Mouse (Mus musculus) right cerebral cortex, postnatal 25 days (tissue): ENCODE measurements around the gene Nudt4.
"Not testable (repeated sequence)": the region's sequence is repeated elsewhere in the genome, so short reads cannot be mapped to it uniquely, and the experiment has no call there.

Source experiments
- DNase-seq: peaks from one replicate; pipeline ENCODE4 v3.0.0; 2022

Nudt4 gene

DNA sequence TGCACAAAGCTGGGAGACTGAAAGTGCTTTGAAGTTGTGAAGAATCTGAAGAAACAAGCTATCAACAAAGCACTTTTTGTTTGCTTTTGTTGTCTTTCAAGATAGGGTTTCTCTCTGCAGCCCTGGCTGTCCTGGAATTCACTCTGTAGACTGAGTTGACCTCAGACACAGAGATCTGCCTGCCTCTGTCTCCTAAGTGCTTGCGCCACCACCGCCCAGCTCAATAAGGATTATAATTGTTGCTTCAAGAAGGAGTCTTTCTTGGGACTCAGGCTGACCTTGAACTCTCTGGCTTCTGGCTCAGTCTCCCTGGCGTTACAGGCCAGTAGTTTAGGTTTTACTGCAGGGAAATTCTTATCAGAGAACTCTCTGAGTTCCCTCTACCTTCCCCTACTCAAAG is 2.8 kb upstream of the Nudt4 start:
- no peak for DNase-seq

DNA sequence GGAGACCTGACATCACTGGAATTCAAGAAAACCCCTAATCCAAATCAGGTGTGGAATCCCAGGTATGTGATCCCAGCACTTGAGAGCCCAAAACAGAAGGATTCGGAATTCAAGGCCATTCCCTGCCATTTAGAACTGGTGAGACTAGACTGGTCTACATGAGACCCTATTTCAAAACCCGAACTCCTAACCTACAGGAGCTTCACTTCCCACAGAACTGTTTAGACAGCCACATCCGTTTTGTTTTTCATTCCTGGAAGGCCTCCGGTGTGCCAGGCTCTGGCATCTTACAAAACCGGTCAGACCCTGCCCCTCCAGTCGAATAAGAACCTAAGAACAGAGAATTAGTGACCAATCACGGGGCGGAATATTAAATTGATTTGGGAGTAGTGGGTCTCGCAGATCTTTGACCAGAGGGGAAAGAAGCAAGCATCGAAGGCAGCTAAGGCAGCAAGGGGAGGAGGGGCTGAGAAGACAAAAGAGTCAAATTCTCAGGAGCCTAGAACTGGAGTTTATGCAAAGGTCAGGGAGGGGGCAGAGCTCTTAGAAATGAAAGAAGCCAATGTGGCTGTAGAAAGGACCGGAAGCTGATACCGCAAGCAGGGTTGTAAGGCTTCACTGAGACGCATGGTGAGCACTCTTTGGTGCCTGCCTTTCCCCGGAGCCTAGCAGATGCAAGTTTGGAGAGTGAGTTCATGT is 1.4 kb upstream of the Nudt4 start:
- no peak for DNase-seq

- DNase-seq = peak; percentile 51
Observed at GRCm38 (mm10) chr10:95562859-95563841, 796 bp downstream of the Nudt4 start.

- no peak for DNase-seq
Observed at GRCm38 (mm10) chr10:95562395-95562794, 1.6 kb downstream of the Nudt4 start.

DNA sequence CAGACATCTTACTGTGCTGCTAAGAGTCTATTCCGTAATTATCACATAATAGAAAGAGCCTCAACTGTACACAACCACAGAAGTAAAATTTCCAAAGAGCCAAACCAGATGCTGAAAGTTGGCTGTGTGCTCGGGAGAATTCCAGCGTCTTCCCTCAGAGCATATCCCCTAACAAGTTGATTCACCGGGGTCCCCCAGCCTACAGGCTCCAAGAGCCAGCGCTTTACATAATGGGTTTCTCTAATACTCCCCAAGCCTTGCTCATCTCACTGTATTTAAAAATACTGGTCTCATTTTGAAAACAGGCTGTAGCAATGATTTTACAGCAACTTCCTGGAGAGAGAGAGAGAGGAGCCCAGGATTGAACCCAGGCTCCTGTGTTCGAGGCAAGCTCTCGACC is 2.3 kb downstream of the Nudt4 start:
- no peak for DNase-seq

DNA sequence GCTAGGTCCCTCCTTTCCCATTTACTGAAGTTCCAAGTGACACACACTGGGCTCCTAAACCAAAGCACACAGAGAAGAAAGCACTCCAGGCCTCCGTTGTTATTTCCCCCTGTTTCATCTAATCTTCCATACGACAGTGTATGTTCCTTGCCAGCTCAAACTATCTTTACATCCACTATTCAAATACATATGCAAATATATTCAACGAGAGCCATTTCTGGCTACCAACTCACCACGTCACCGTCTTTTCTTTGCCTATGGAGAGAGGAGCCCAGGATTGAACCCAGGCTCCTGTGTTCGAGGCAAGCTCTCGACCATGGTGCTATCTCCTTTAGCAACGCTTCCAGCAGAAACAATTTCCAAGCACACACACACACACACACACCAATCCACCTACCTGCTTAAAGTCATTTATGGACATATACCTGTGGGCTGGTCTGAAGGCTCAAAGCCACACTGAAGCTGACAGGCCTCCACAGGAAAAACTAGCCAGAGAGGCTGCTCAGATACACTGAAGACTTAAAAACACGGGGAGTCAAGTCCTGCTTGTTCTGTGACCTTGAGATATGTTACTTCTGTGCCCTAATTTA is 3.5 kb downstream of the Nudt4 start:
- DNase-seq = no peak

GRCm38 (mm10) chr10:95559426-95559825 is 4.5 kb downstream of the Nudt4 start:
- no peak for DNase-seq

- DNase-seq = no peak
Observed at GRCm38 (mm10) chr10:95557337-95557828, 6.6 kb downstream of the Nudt4 start.

GRCm38 (mm10) chr10:95555866-95556265 is 8.1 kb downstream of the Nudt4 start:
- no peak for DNase-seq

DNA sequence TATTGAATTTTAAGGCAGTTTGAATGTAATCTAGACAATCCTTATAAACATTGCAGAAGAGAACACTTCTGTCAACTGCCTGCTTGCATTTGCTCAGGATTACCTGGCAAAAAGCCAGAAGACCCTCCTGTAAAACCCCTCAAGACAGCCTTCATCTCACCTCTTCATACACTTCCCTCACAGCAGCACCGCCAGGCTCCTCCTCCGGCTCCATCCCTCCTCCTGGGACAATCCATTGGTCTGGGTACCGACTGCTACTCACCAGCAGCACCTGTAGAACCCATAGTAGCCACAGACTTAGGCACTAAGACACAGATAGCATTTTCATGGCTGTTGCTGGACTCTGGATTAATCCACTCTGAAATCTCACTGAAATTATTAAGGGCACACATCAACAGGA is 11.6 kb downstream of the Nudt4 start:
- DNase-seq = no peak

- DNase-seq = no peak
Observed at GRCm38 (mm10) chr10:95551752-95552151, 12.2 kb downstream of the Nudt4 start.

DNA sequence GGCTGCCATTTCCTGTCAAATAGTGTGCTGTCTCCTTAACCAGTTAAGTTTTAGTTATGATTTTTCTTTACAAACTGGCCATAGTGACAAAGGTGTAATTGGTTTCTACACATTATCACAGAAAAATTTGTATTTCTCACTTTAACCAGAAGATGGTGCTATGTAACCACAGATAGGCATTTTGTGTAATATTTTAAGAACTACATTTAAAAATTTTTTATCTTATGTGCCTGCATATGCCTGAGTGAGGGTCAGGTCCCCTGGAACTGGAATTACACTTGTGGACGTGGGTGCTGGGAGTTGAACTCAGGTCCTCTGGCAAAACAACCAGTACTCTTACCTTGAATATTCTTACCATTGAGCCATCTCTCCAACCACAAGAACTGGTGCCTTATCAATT is 13.4 kb downstream of the Nudt4 start:
- no peak for DNase-seq

- not testable (repeated sequence) for DNase-seq
Observed at GRCm38 (mm10) chr10:95549080-95549479, 14.9 kb downstream of the Nudt4 start.

DNA sequence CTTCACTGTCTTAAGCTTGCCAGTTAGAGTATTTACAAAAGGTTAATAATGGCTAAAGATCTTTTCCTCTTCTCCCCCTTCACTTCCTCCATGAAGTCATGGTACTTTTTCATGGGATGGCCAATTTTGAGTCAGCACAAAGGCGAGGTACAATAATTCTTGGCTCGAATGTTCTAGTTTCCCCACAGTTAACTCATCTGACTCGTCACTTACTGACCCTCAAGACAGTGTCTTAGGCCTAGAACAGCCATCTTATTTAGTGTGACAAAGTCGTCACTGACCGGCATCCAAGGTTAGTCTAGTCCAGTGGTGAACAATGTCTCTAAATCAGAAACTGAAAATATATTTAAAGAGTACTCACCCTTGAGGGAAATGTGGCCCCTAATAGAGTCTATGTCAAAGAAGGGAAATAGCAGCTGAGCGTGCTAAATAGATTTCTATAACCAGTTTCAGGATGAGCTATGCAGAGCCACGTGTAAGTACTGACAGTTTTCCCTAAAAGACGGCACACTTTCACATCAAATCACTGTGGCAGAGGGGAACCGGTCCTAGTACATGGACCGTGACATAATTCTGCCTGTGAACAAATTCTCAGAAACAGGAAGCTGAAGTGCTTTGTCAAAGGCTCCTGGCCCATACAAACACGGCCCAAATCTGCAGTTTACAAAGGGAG is 15.7 kb downstream of the Nudt4 start:
- DNase-seq = no peak

DNA sequence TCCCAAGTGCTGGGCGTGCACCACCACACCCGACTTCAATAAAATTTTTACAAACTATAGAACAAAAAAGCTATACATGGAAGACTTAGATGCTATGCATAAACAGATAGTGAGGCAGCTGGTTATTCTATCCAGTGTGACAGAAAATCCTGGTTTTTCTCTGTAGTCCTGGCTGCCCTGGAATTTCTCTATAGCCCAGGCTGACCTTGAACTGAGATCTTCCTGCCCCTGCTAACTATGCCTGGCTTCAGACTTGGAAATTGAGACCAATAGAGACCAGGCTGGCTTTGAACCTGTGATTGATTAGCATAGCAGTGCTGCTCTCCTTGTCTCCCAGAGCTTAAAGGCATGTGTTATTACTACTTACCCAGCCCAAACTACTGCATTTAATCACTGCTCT is 17.8 kb downstream of the Nudt4 start:
- no peak for DNase-seq

GRCm38 (mm10) chr10:95545051-95545450 is 18.9 kb downstream of the Nudt4 start:
- no peak for DNase-seq

DNA sequence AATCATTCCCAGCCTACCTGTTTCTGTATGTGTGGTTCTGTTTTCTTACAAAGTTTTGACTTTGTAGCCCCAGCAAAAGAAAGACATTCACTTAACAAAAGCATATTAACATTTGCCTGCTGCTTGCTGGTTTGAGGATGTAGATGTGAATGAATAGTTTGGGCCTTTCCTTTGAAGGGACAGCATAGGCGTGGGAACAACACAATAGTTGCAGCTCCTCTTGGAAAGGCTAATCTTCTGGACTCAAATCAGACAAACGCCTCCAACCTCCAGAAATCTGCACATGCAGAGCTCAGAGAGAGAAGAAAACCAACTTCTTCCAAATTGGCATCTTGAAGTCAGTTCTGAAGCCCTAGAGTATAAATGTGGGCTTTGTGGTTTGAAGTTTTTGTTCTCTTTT is 19.3 kb downstream of the Nudt4 start:
- no peak for DNase-seq

GRCm38 (mm10) chr10:95544004-95544403 is 19.9 kb downstream of the Nudt4 start:
- no peak for DNase-seq

GRCm38 (mm10) chr10:95543377-95543776 is 20.6 kb downstream of the Nudt4 start:
- DNase-seq = no peak

DNA sequence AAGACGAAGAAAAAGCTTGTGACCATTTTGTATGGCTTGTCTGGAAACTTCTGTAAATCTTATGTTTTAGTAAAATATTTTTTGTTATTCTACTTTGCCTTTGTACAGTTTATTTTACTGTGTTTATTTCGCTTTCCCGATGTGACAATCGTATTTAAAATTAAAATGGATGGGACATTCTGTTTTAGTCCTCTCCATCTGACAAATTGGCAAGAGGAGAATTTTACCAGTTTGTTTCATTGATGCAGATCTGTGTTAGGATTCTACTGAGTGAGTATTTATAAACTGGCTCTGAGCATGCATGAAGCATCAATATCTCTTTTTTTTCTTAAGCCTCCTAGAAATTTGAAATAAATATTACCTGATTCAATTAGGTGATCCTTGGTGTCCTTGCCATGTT is 21.0 kb downstream of the Nudt4 start:
- no peak for DNase-seq

DNA sequence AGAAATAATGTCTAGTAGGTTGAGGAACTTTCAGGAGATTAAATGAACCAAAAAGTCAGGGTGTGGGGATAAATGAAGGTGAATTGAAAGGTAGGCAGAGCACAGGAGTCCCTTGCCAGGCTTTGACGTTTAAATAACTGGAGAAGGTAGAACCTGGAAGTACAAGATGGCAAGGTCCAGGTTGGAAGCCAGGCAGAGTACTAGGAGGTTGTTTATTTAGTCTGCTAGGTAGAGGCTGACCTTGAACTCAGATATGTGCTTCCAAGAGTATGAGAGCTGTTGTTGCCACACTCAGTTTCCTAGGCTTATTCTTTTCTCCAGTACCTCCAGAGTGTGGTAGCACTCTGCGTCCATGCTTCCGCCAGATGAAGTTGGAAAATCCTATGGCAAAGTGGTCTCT is 24.1 kb downstream of the Nudt4 start:
- DNase-seq = no peak

GRCm38 (mm10) chr10:95539260-95539659 is 24.7 kb downstream of the Nudt4 start:
- no peak for DNase-seq

GRCm38 (mm10) chr10:95536222-95536541 is 27.8 kb downstream of the Nudt4 start:
- no peak for DNase-seq
